Mouse (Mus musculus) intestine, embryonic 16.5 days (tissue): ENCODE measurements around the gene Prpf8. TPM values are rescaled to one million over a fixed set of nuclear protein-coding genes. Genes with fewer than 3 reads are reported as not detected.
"Not testable (repeated sequence)": the region's sequence is repeated elsewhere in the genome, so short reads cannot be mapped to it uniquely, and the experiment has no call there.

ENCODE experiments used
- ATAC-seq: fragments of 200-750 bp; cut with Nextera tagmentation; 2 replicates; pipeline ENCODE4 v1.8.0; 2017; ENCODE audit warnings: moderate TSS enrichment, moderate library complexity
- H3K27ac ChIP-seq: fragments of 300-500 bp; sonication (generic); 2 replicates; pipeline ENCODE4 v1.5.1; 2014; ENCODE audit warnings: mild to moderate bottlenecking, low read length
- H3K27me3 ChIP-seq: fragments of 300-500 bp; sonication (generic); replicated peaks from 2 replicates; pipeline ENCODE4 v1.6.1; 2014; ENCODE audit warnings: low read length, control low read depth, mixed read lengths; ENCODE audit not compliant: control insufficient read depth, insufficient read depth
- H3K36me3 ChIP-seq: fragments of 300-500 bp; sonication (generic); 2 replicates; pipeline ENCODE4 v1.6.1; 2014; ENCODE audit warnings: low read length, control low read depth; ENCODE audit not compliant: control insufficient read depth, insufficient read depth
- H3K4me1 ChIP-seq: fragments of 300-500 bp; sonication (generic); 2 replicates; pipeline ENCODE4 v1.6.1; 2014; ENCODE audit warnings: low read length, control low read depth, mixed read lengths; ENCODE audit not compliant: control insufficient read depth, insufficient read depth
- H3K4me2 ChIP-seq: fragments of 300-500 bp; sonication (generic); 2 replicates; pipeline ENCODE4 v1.6.1; 2014; ENCODE audit warnings: low read depth, low read length, control low read depth
- H3K4me3 ChIP-seq: fragments of 300-500 bp; sonication (generic); 2 replicates; pipeline ENCODE4 v1.5.1; 2014; ENCODE audit warnings: mild to moderate bottlenecking, low read length
- H3K9ac ChIP-seq: fragments of 300-500 bp; sonication (generic); 2 replicates; pipeline ENCODE4 v1.6.1; 2014; ENCODE audit warnings: low read depth, low read length
- H3K9me3 ChIP-seq: fragments of 300-500 bp; sonication (generic); 2 replicates; pipeline ENCODE4 v1.6.1; 2016; ENCODE audit warnings: low read length, control low read depth; ENCODE audit not compliant: control insufficient read depth
- WGBS: fragments of 180-500 bp; shearing (Covaris S2); extraction: QIAGEN DNeasy Blood & Tissue Kit; methylation state at CpG from one replicate; pipeline ENCODE4 v1.1.7; 2014; 5-methylcytosine and 5-hydroxymethylcytosine counted together
- polyA plus RNA-seq: library from polyadenylated mRNA; unstranded; fragments of >200 nt; fragmentation: Nextera tagmentation; extraction: Ambion mirVana; gene quantifications from 2 replicates; pipeline ENCODE4 v1.2.1, GENCODE M21; 2015

Gene Prpf8
- polyA plus RNA-seq, 1 experiment from 2014 or later = 34.8 TPM

- no peak overlapping the region for H3K4me2 ChIP-seq
- H3K4me3 ChIP-seq = no peak overlapping the region
- no peaks in the 10 kb centered on the region for H3K27me3 ChIP-seq
- H3K9me3 ChIP-seq = no peaks in the 10 kb centered on the region
- H3K4me1 ChIP-seq = peaks cover 10% of the 10 kb centered on the region
- no peak overlapping the region for H3K27ac ChIP-seq
- no peak overlapping the region for H3K9ac ChIP-seq
- no peak for ATAC-seq
- 62% methylated on average over 7 of the region's 7 CpGs for WGBS
- peaks cover 8% of the 10 kb centered on the region; the same call in 1 of the 2 replicates for H3K36me3 ChIP-seq
These were observed 36.9 kb upstream of the Prpf8 start for GRCm38 (mm10) chr11:75449695-75450094.

GRCm38 (mm10) chr11:75450304-75450908 lies 36.2 kb upstream of the Prpf8 start:
- peaks cover 5% of the 10 kb centered on the region; the same call in 1 of the 2 replicates for H3K36me3 ChIP-seq
- H3K9ac ChIP-seq = no peak overlapping the region
- no peak overlapping the region for H3K27ac ChIP-seq
- no peaks in the 10 kb centered on the region for H3K9me3 ChIP-seq
- no peak overlapping the region for H3K4me2 ChIP-seq
- no peak overlapping the region for H3K4me3 ChIP-seq
- peaks cover 16% of the 10 kb centered on the region for H3K4me1 ChIP-seq
- no peaks in the 10 kb centered on the region for H3K27me3 ChIP-seq
- no peak for ATAC-seq
- WGBS = 87% methylated on average over 8 of the region's 8 CpGs

DNA sequence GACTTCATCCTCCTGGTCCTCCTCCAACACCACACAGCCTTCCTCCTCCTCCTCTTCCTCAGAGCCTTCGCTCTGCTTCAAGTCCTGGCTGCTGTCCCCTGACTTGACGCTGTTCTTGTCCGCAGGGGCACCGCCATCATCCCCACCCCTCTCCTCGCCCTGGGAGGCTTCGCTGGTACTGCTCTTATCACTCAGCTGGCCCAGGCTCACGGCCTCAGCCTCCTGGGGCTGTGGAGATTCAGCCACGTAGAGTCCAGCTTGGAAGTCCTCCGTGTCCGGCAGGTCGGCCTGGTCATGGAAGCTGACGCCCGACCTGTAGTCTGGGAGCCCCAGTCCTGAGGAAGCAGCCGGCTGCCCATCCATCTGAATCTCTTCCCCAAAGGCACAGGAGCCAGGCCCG lies 35.7 kb upstream of the Prpf8 start:
- Histone ChIP-seq H3K27me3 (no peaks in the 10 kb centered on the region), H3K9ac (0 out of 2 replicates have a peak overlapping the region, but pooled peaks have one; percentile 11), H3K9me3 (no peaks in the 10 kb centered on the region), H3K4me2 (no peak overlapping the region), H3K4me1 (peaks cover 16% of the 10 kb centered on the region), H3K4me3 (no peak overlapping the region), H3K27ac (no peak overlapping the region), H3K36me3 (0 out of 2 replicates have a peak, but pooled peaks cover 5% of the 10 kb centered on the region)
- WGBS = 86% methylated on average over 15 of the region's 15 CpGs
- ATAC-seq = no peak

DNA sequence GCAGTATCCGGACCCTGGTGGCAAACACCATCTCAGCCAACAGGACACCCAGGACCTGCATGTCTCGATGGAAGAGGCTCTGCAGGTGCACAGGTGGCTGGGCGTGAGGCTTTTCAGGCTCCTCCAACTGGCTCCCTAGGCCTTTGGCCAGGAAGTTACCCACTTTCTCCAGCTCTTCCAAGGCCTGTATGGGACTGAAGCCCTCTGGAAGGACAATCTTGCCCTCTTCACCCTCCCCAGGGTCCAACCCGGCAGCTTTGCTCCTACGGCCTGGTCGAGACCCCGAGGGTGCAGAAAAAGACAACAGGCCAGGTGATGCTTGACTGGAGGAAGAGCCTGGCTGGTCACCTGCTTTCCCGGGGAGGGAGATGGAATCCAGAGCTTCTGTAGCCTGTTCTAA lies 34.5 kb upstream of the Prpf8 start:
- Histone ChIP-seq H3K27me3 (no peaks in the 10 kb centered on the region), H3K27ac (no peak overlapping the region), H3K4me2 (no peak overlapping the region), H3K4me3 (no peak overlapping the region), H3K36me3 (0 out of 2 replicates have a peak, but pooled peaks cover 5% of the 10 kb centered on the region), H3K4me1 (peaks cover 16% of the 10 kb centered on the region), H3K9me3 (no peaks in the 10 kb centered on the region), H3K9ac (no peak overlapping the region)
- no peak for ATAC-seq
- 91% methylated on average over 8 of the region's 8 CpGs for WGBS

- Histone ChIP-seq H3K27ac (no peak overlapping the region), H3K27me3 (no peaks in the 10 kb centered on the region), H3K4me2 (peak overlapping the region; percentile 90; the same call in 1 of the 2 replicates), H3K36me3 (0 out of 2 replicates have a peak, but pooled peaks cover 5% of the 10 kb centered on the region), H3K4me3 (peak overlapping the region; percentile 75), H3K9me3 (no peaks in the 10 kb centered on the region), H3K9ac (peak overlapping the region; percentile 74; the same call in 1 of the 2 replicates), H3K4me1 (peaks cover 16% of the 10 kb centered on the region)
- ATAC-seq = no peak
- WGBS = 91% methylated on average over 31 of the region's 31 CpGs
These were observed 33.6 kb upstream of the Prpf8 start for GRCm38 (mm10) chr11:75452812-75453557.

GRCm38 (mm10) chr11:75453991-75454930 lies 32.4 kb upstream of the Prpf8 start, which contains the start of gene Wdr81:
Wdr81 (minus strand) TSS chr11:75454717.
- Histone ChIP-seq H3K27me3 (no peaks in the 10 kb centered on the region), H3K36me3 (0 out of 2 replicates have a peak, but pooled peaks cover 2% of the 10 kb centered on the region), H3K4me2 (peak within 1 kb of the TSS; percentile 90), H3K27ac (peak within 1 kb of the TSS; percentile 68; the same call in 1 of the 2 replicates), H3K9me3 (no peaks in the 10 kb centered on the region), H3K4me1 (peaks cover 16% of the 10 kb centered on the region), H3K9ac (peak within 1 kb of the TSS; percentile 74), H3K4me3 (peak within 1 kb of the TSS; percentile 75)
- WGBS = 2% methylated on average over 56 of the region's 56 CpGs
- peak; percentile 93 for ATAC-seq

GRCm38 (mm10) chr11:75455041-75455736 lies 31.4 kb upstream of the Prpf8 start:
- WGBS = 69% methylated on average over 10 of the region's 10 CpGs
- peak overlapping the region; percentile 75 for H3K4me3 ChIP-seq
- peak overlapping the region; percentile 74 for H3K9ac ChIP-seq
- peak overlapping the region; percentile 90 for H3K4me2 ChIP-seq
- H3K36me3 ChIP-seq = no peaks in the 10 kb centered on the region
- H3K4me1 ChIP-seq = peaks cover 24% of the 10 kb centered on the region
- H3K27me3 ChIP-seq = no peaks in the 10 kb centered on the region
- H3K9me3 ChIP-seq = no peaks in the 10 kb centered on the region
- ATAC-seq = no peak
- H3K27ac ChIP-seq = peak overlapping the region; percentile 68; the same call in 1 of the 2 replicates

- ATAC-seq, H3K36me3 ChIP-seq, H3K27me3 ChIP-seq, H3K4me3 ChIP-seq, H3K9ac ChIP-seq, H3K4me2 ChIP-seq, H3K27ac ChIP-seq, H3K9me3 ChIP-seq: not testable (repeated sequence)
- WGBS = 93% methylated on average over 2 of the region's 2 CpGs
- peaks cover 24% of the 10 kb centered on the region for H3K4me1 ChIP-seq
These were observed 30.6 kb upstream of the Prpf8 start for GRCm38 (mm10) chr11:75455971-75456370.
